Mouse (Mus musculus) ES-Bruce4 (cell line): ENCODE results near the gene Hist2h2bb.
"Not testable (repeated sequence)": the region's sequence is repeated elsewhere in the genome, so short reads cannot be mapped to it uniquely, and the experiment has no call there.

ENCODE experiments used
- CTCF ChIP-seq: IDR thresholded peaks from one replicate; pipeline ENCODE4 v1.8.1; 2011; ENCODE audit warnings: low read depth, low read length
- EP300 ChIP-seq: IDR thresholded peaks from 2 replicates; pipeline ENCODE4 v1.6.1; 2011; ENCODE audit warnings: low read depth, low read length; ENCODE audit not compliant: insufficient read depth
- POLR2A ChIP-seq: IDR thresholded peaks from one replicate; pipeline ENCODE4 v1.8.1; 2011; ENCODE audit warnings: low read length; ENCODE audit not compliant: insufficient read depth

GRCm38 (mm10) chr3:96239949-96240798, 29.4 kb upstream of the Hist2h2bb start, which contains the start of gene Hist2h2aa2:
- TF ChIP-seq POLR2A, CTCF, EP300: not testable (repeated sequence)
